Mouse (Mus musculus) thymus, adult 2 months (tissue): ENCODE measurements around the gene Sez6l. TPM values are rescaled to one million over a fixed set of nuclear protein-coding genes. Genes with fewer than 3 reads are reported as not detected.
"Not testable (repeated sequence)": the region's sequence is repeated elsewhere in the genome, so short reads cannot be mapped to it uniquely, and the experiment has no call there.

Experiments
- DNase-seq: peaks from one replicate; pipeline ENCODE4 v3.0.0; 2021
- H3K27ac ChIP-seq: fragments of 200-500 bp; 2 replicates; pipeline ENCODE4 v1.5.1; 2012; ENCODE audit warnings: low read length, control low read depth; ENCODE audit not compliant: control insufficient read depth, insufficient read depth
- H3K27me3 ChIP-seq: fragments of 200-500 bp; 2 replicates; pipeline ENCODE4 v1.6.1; 2012; ENCODE audit warnings: mild to moderate bottlenecking, low read length, moderate library complexity, mixed read lengths; ENCODE audit not compliant: control insufficient read depth, insufficient read depth
- H3K36me3 ChIP-seq: fragments of 200-500 bp; 2 replicates; pipeline ENCODE4 v1.6.1; 2012; ENCODE audit warnings: mild to moderate bottlenecking, low read length, moderate library complexity; ENCODE audit not compliant: control insufficient read depth, insufficient read depth
- H3K4me1 ChIP-seq: fragments of 200-500 bp; replicated peaks from 2 replicates; pipeline ENCODE4 v1.6.1; 2012; ENCODE audit warnings: low read length; ENCODE audit not compliant: control insufficient read depth, insufficient read depth
- H3K4me3 ChIP-seq: fragments of 200-500 bp; 2 replicates; pipeline ENCODE4 v1.5.1; 2012; ENCODE audit warnings: mild to moderate bottlenecking, low read length, control low read depth, moderate library complexity; ENCODE audit not compliant: control insufficient read depth, insufficient read depth
- CTCF ChIP-seq: fragments of 200-500 bp; IDR thresholded peaks from 2 replicates; pipeline ENCODE4 v1.5.1; 2012; ENCODE audit warnings: mild to moderate bottlenecking, control low read depth, low read length, moderate library complexity, borderline replicate concordance; ENCODE audit not compliant: control insufficient read depth, poor library complexity, insufficient read depth; ENCODE audit errors: extremely low read depth
- POLR2A ChIP-seq: fragments of 200-500 bp; IDR thresholded peaks from 2 replicates; pipeline ENCODE4 v1.6.1; 2012; ENCODE audit warnings: mild to moderate bottlenecking, low read length, control low read depth, moderate library complexity; ENCODE audit not compliant: control insufficient read depth, poor library complexity, insufficient read depth; ENCODE audit errors: extremely low read depth
- WGBS: fragments of 180-500 bp; shearing (Covaris S2); methylation state at CpG from one replicate; pipeline ENCODE4 v1.1.7; 2018; 5-methylcytosine and 5-hydroxymethylcytosine counted together
- polyA plus RNA-seq: library from polyadenylated mRNA; depleted of rRNA; stranded (reverse); fragments of >200 nt; gene quantifications from 2 replicates; pipeline ENCODE4 v1.2.3, GENCODE M21; 2012

The Sez6l gene
- polyA plus RNA-seq, 1 experiment: 1.8 TPM

GRCm38 (mm10) chr5:112416673-112417072 lies 160.3 kb downstream of the Sez6l start:
- no peak for DNase-seq
- Histone ChIP-seq H3K27me3 (no peaks in the 10 kb centered on the region), H3K4me3 (no peak overlapping the region), H3K36me3 (no peaks in the 10 kb centered on the region), H3K27ac (no peak overlapping the region), H3K4me1 (no peaks in the 10 kb centered on the region)
- no peak for TF ChIP-seq POLR2A
- TF ChIP-seq CTCF: no peak
- WGBS: 86% methylated on average over 5 of the region's 5 CpGs

- H3K27me3 ChIP-seq, H3K4me1 ChIP-seq, H3K36me3 ChIP-seq, H3K27ac ChIP-seq, DNase-seq, H3K4me3 ChIP-seq: not testable (repeated sequence)
- 90% methylated on average over 4 of the region's 4 CpGs for WGBS
Observed at GRCm38 (mm10) chr5:112412781-112413180, 164.2 kb downstream of the Sez6l start.

DNA sequence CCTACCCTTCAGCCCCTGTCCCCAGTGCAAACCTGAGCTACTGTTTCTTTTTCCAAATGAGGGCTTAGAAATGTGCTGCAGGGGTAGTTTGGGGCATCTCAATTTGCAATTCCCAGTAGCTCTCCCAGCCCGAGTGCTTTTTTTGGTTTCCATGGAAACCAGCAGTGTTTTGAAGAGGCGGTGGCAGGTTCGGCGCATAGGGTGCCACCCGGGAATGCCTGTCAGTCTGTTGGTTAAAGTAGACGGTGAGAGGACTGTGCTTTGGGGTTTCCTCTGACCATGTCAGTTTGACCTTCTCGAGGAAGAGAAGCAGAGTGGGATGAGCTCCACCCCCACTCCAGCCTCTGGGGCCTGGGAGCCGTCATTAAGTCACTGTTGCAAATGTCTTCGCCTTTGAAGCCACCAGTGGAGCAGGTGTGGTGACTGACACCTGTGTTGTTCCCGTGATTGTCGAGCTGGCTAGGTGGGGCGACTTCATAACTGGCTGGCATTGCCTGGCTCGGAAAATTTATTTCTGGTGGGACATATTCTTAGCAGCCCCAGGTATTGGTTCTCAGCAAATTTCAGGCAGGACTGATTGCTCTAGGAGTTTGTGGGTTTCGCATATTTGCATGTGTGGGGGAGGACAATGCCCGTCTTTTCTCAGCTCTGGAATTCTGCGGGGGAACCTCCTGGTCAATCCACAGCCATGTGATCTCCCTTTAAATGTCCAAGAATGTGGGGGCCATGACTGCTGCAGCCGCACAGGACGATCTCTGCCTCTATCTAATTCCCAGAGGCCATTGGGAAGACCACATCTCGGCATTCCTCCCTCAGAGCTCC lies 165.3 kb downstream of the Sez6l start:
- H3K27ac ChIP-seq: no peak overlapping the region
- no peaks in the 10 kb centered on the region for H3K36me3 ChIP-seq
- H3K4me3 ChIP-seq: no peak overlapping the region
- H3K27me3 ChIP-seq: no peaks in the 10 kb centered on the region
- TF ChIP-seq POLR2A (no peak), CTCF (no peak)
- WGBS: 23% methylated on average over 19 of the region's 19 CpGs
- no peak for DNase-seq
- no peaks in the 10 kb centered on the region for H3K4me1 ChIP-seq

DNA sequence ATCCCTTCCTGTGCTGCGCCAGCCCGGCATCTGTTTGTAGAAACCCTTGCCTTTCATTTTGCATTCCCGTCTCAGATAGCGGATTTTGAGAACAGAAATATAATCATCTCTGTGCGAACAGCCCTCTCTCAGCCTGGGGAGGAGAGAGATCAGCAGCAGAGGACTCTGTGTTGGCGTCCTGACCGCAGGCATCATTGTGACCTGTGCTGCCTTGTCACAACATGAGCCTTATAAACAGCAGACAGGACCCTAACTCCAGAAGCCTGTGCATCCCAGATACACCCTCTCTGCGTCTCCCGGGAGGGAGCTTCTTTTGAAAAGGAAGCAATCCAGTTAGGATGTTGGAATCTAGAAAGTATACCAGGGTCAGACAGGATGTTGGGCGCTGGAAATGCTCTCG lies 165.9 kb downstream of the Sez6l start:
- TF ChIP-seq POLR2A (no peak), CTCF (no peak)
- Histone ChIP-seq H3K27ac (no peak overlapping the region), H3K4me3 (no peak overlapping the region), H3K4me1 (no peaks in the 10 kb centered on the region), H3K36me3 (no peaks in the 10 kb centered on the region), H3K27me3 (no peaks in the 10 kb centered on the region)
- DNase-seq: no peak
- 59% methylated on average over 11 of the region's 11 CpGs for WGBS

- TF ChIP-seq POLR2A: no peak
- TF ChIP-seq CTCF: no peak
- DNase-seq: no peak
- Histone ChIP-seq H3K27me3 (no peaks in the 10 kb centered on the region), H3K4me3 (no peak overlapping the region), H3K27ac (no peak overlapping the region), H3K36me3 (no peaks in the 10 kb centered on the region), H3K4me1 (no peaks in the 10 kb centered on the region)
- WGBS: 74% methylated on average over 5 of the region's 5 CpGs
Observed at GRCm38 (mm10) chr5:112409274-112409673, 167.7 kb downstream of the Sez6l start.

GRCm38 (mm10) chr5:112406017-112406416 lies 171.0 kb downstream of the Sez6l start:
- 80% methylated on average over 3 of the region's 3 CpGs for WGBS
- H3K4me3 ChIP-seq: no peak overlapping the region
- H3K4me1 ChIP-seq: no peaks in the 10 kb centered on the region
- DNase-seq: no peak
- no peak overlapping the region for H3K27ac ChIP-seq
- no peaks in the 10 kb centered on the region for H3K27me3 ChIP-seq
- no peaks in the 10 kb centered on the region for H3K36me3 ChIP-seq
- TF ChIP-seq POLR2A (no peak), CTCF (no peak)

- Histone ChIP-seq H3K36me3 (no peaks in the 10 kb centered on the region), H3K27ac (no peak overlapping the region), H3K4me1 (no peaks in the 10 kb centered on the region), H3K4me3 (no peak overlapping the region), H3K27me3 (no peaks in the 10 kb centered on the region)
- DNase-seq: no peak
- WGBS: 92% methylated on average over 3 of the region's 3 CpGs
- TF ChIP-seq POLR2A (no peak), CTCF (no peak)
Observed at GRCm38 (mm10) chr5:112402437-112402836, 174.5 kb downstream of the Sez6l start.
